Mouse (Mus musculus) ES-E14 (cell line): ENCODE data around the gene Sulf2.

Experiments used
- CHD2 ChIP-seq: IDR thresholded peaks from 2 replicates; pipeline ENCODE4 v1.6.1; 2014; ENCODE audit warnings: mild to moderate bottlenecking, low read depth, low read length, inconsistent platforms
- HCFC1 ChIP-seq: IDR thresholded peaks from 2 replicates; pipeline ENCODE4 v1.6.1; 2012; ENCODE audit warnings: low read length, inconsistent platforms, borderline replicate concordance; ENCODE audit not compliant: insufficient read depth
- MAFK ChIP-seq: IDR thresholded peaks from 2 replicates; pipeline ENCODE4 v1.6.1; 2014; ENCODE audit warnings: mild to moderate bottlenecking, low read depth, low read length, inconsistent platforms; ENCODE audit not compliant: insufficient read depth
- ZC3H11A ChIP-seq: IDR thresholded peaks from 2 replicates; pipeline ENCODE4 v1.6.1; 2012; ENCODE audit warnings: low read depth, mild to moderate bottlenecking, inconsistent platforms, low read length, borderline replicate concordance

- TF ChIP-seq CHD2 (no peak), MAFK (no peak), ZC3H11A (no peak), HCFC1 (no peak)
These were observed 24.1 kb upstream of the Sulf2 start for GRCm38 (mm10) chr2:166179457-166180101.
